Mouse (Mus musculus) lung, embryonic 14.5 days (tissue): Measurements from ENCODE around the gene Rbm45. TPM values are rescaled to one million over a fixed set of nuclear protein-coding genes. Genes with fewer than 3 reads are reported as not detected.

Experiments
- ATAC-seq: fragments of 200-750 bp; cut with Nextera tagmentation; 2 replicates; pipeline ENCODE4 v1.8.0; 2017; ENCODE audit warnings: mild to moderate bottlenecking, moderate TSS enrichment, moderate library complexity; ENCODE audit not compliant: insufficient read depth
- DNase-seq: peaks from one replicate; pipeline ENCODE4 v3.0.0-alpha.2; 2015
- H3K27ac ChIP-seq: fragments of 300-500 bp; sonication (generic); 2 replicates; pipeline ENCODE4 v1.5.1; 2014; ENCODE audit warnings: low read depth, mild to moderate bottlenecking, moderate library complexity
- H3K27me3 ChIP-seq: fragments of 300-500 bp; sonication (generic); 2 replicates; pipeline ENCODE4 v1.6.1; 2014; ENCODE audit warnings: low read length, control low read depth; ENCODE audit not compliant: insufficient read depth
- H3K36me3 ChIP-seq: fragments of 300-500 bp; sonication (generic); 2 replicates; pipeline ENCODE4 v1.6.1; 2014; ENCODE audit warnings: control low read depth; ENCODE audit not compliant: insufficient read depth
- H3K4me1 ChIP-seq: fragments of 300-500 bp; sonication (generic); 2 replicates; pipeline ENCODE4 v1.6.1; 2014; ENCODE audit warnings: antibody characterized with exemption, control low read depth; ENCODE audit not compliant: insufficient read depth
- H3K4me2 ChIP-seq: fragments of 300-500 bp; sonication (generic); 2 replicates; pipeline ENCODE4 v1.6.1; 2014; ENCODE audit warnings: mild to moderate bottlenecking
- H3K4me3 ChIP-seq: fragments of 300-500 bp; sonication (generic); 2 replicates; pipeline ENCODE4 v1.5.1; 2014; ENCODE audit warnings: low read depth, low read length
- H3K9ac ChIP-seq: fragments of 300-500 bp; sonication (generic); 2 replicates; pipeline ENCODE4 v1.6.1; 2014
- H3K9me3 ChIP-seq: fragments of 300-500 bp; sonication (generic); 2 replicates; pipeline ENCODE4 v1.6.1; 2016; ENCODE audit warnings: low read depth, low read length, control low read depth
- CTCF ChIP-seq: IDR thresholded peaks from 2 replicates; pipeline ENCODE4 v1.5.1; 2016; ENCODE audit warnings: antibody characterized with exemption, low read depth
- WGBS: fragments of 180-500 bp; shearing (Covaris S2); extraction: QIAGEN DNeasy Blood & Tissue Kit; methylation state at CpG from one replicate; pipeline ENCODE4 v1.1.7; 2014; 5-methylcytosine and 5-hydroxymethylcytosine counted together
- polyA plus RNA-seq: library from polyadenylated mRNA; unstranded; fragments of >200 nt; fragmentation: Nextera tagmentation; extraction: Ambion mirVana; gene quantifications from 2 replicates; pipeline ENCODE4 v1.2.1, GENCODE M21; 2014

Rbm45 gene
- polyA plus RNA-seq, 1 experiment from 2014 or later, result 15.1 TPM

DNA sequence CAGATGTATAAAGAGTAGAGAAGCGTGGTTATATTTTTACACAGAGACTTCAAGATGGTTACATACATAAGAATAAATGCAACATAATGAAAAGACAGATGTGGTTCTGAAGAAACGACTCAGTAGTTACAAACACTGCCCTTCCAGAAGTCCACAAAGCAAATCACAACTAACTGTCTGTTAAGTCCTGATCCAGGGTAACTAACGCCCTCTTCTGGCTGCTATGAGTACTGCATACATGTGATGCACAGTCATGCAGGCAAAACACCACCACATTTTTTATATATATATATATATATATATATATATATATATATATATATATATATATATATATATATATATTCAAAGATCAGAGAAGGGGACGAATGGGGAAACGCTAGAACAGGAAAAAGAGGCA lies 35.2 kb upstream of the Rbm45 start:
- no peak for ATAC-seq
- DNase-seq, result no peak
- H3K4me2 ChIP-seq, result no peak overlapping the region
- H3K4me3 ChIP-seq, result no peak overlapping the region
- no peak overlapping the region for H3K9ac ChIP-seq
- peaks cover 11% of the 10 kb centered on the region for H3K27me3 ChIP-seq
- peak; percentile 41 for TF ChIP-seq CTCF
- H3K27ac ChIP-seq, result no peak overlapping the region
- no peaks in the 10 kb centered on the region for H3K4me1 ChIP-seq
- WGBS, result 67% methylated on average over 5 of the region's 5 CpGs
- no peaks in the 10 kb centered on the region for H3K36me3 ChIP-seq
- H3K9me3 ChIP-seq, result no peaks in the 10 kb centered on the region

DNA sequence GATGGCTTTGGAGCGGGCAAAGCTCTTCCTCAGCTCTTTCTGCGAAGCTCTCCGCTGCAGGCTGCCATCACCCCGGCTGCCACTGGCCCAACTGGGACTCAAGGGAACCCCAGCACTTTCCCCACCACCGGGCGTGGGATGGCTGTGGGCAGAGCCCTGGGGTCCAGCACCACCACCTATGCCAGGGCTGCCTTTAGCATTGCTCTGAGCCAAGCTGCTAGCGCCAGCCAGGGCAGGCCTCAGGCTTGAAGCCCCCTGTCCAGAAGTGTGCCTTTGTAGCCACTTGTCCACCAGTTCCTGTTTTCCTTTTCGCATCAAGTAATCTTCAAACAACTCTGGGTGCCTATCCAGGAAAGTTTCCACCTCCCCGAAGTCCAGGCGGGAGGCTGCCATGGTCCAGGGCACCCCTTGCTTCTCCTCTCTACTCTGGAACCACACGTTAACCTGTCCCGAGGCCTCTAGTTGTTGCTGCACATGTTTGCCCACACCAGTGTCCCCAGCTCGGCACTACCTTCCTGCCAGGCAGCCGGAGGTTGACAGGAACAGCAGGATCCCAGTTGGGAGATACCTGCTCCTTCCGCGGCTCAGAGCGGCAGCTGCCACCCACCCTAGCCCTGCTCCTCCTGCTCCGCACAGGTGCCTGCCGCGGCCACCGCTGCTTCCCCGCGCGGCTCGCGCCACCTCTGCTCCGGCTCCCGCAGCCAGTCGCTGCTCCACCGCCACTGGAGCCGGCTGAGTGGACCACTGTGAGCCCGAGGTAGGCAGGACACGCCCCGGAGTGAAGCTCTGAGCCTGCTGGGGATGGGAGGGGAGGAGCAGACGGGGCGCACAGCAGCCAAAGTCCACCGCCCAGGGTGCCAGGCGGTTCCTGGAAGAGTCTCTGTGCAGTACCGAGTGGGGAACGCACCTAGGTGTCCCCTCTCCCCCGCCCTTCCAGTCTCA lies 31.3 kb upstream of the Rbm45 start, which contains the start of gene Pde11a:
Pde11a (minus strand) TSS at position 560 of the 942 bp plus-strand sequence.
- peaks cover 11% of the 10 kb centered on the region for H3K27me3 ChIP-seq
- H3K4me2 ChIP-seq, result peak within 1 kb of the TSS; percentile 82
- H3K4me1 ChIP-seq, result no peaks in the 10 kb centered on the region
- peak within 1 kb of the TSS; percentile 41 for H3K9ac ChIP-seq
- ATAC-seq (peak; percentile 71), DNase-seq (peak; percentile 64)
- H3K9me3 ChIP-seq, result no peaks in the 10 kb centered on the region
- no peak for TF ChIP-seq CTCF
- no peaks in the 10 kb centered on the region for H3K36me3 ChIP-seq
- no peak within 1 kb of the TSS for H3K27ac ChIP-seq
- WGBS, result 16% methylated on average over 41 of the region's 41 CpGs
- peak within 1 kb of the TSS; percentile 43 for H3K4me3 ChIP-seq

DNA sequence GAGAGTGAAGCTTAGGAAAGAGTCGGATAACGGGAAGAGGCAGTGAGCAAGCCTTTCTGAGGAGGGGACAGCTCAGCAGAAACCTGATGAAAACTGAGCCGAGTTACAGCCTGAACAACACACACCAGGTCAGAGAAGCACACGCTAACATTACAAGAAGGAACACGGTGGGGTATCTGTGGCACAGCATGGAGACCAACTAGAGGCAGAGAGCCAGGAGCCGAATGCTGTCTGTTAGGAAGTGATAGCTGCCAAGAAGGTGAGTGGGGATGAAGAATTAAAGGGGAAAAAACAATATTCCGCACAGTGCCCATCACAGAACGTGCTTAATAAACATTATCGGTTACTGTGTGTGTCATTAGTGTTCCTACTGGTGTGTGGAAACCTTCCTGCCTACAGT lies 27.6 kb upstream of the Rbm45 start:
- 80% methylated on average over 9 of the region's 9 CpGs for whole genome bisulfite sequencing
- ATAC-seq (no peak), DNase-seq (no peak)
- no peak for TF ChIP-seq CTCF
- no peak overlapping the region for H3K9ac ChIP-seq
- no peaks in the 10 kb centered on the region for H3K9me3 ChIP-seq
- peaks cover 11% of the 10 kb centered on the region for H3K27me3 ChIP-seq
- no peak overlapping the region for H3K27ac ChIP-seq
- no peak overlapping the region for H3K4me3 ChIP-seq
- H3K36me3 ChIP-seq, result no peaks in the 10 kb centered on the region
- H3K4me2 ChIP-seq, result no peak overlapping the region
- no peaks in the 10 kb centered on the region for H3K4me1 ChIP-seq

DNA sequence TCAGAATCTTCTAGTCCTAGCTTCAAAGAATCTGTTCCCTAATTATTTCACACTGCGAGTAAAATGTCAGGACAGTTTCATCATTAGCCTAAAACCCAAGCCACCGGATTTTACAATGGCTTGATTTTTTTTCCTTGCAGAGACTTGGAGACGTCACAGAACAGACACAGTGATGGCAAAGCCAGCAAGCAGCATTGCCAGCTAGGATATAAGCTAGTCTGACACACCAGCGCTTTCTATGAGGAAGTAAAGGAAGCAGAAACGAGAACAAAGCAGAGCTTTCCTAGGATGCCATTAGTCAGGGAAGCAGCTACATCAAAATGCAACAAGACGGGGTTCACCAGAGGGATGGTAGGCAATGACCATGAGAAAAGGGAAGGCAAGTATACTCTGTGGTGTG lies 21.9 kb upstream of the Rbm45 start:
- H3K4me3 ChIP-seq, result no peak overlapping the region
- H3K4me2 ChIP-seq, result no peak overlapping the region
- H3K27ac ChIP-seq, result no peak overlapping the region
- 73% methylated on average over 6 of the region's 6 CpGs for WGBS
- H3K9me3 ChIP-seq, result no peaks in the 10 kb centered on the region
- H3K36me3 ChIP-seq, result no peaks in the 10 kb centered on the region
- no peak overlapping the region for H3K9ac ChIP-seq
- ATAC-seq (no peak), DNase-seq (no peak)
- no peaks in the 10 kb centered on the region for H3K27me3 ChIP-seq
- H3K4me1 ChIP-seq, result no peaks in the 10 kb centered on the region
- TF ChIP-seq CTCF, result no peak

DNA sequence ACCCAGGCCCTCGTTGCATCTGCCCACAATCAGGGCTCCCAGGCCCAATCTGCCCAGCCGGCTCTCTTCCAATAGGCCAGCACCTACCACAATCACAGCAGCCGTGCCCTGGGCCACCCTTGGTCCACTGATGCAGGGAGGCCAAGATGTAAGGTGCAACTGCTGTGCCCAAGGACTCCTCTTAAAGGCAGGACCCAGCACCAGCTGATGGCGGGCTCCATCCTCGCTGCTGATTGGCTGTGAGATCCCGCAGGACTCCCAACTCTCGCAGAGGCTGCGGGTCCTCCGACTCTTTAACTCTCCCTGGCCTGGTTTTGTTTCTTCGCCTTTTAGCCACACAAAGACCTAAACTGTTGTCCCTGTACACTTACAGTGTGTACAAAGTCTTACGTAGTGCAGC lies 9.6 kb upstream of the Rbm45 start, which contains the start of gene Cyct:
Cyct (minus strand) TSS at position 225 of the 400 bp plus-strand sequence.
- H3K4me3 ChIP-seq, result no peak within 1 kb of the TSS
- no peaks in the 10 kb centered on the region for H3K9me3 ChIP-seq
- DNase-seq (no peak), ATAC-seq (no peak)
- TF ChIP-seq CTCF, result no peak
- H3K4me2 ChIP-seq, result no peak within 1 kb of the TSS
- no peak within 1 kb of the TSS for H3K27ac ChIP-seq
- no peak within 1 kb of the TSS for H3K9ac ChIP-seq
- 81% methylated on average over 11 of the region's 11 CpGs for WGBS
- H3K36me3 ChIP-seq, result no peaks in the 10 kb centered on the region
- no peaks in the 10 kb centered on the region for H3K27me3 ChIP-seq
- no peaks in the 10 kb centered on the region for H3K4me1 ChIP-seq

DNA sequence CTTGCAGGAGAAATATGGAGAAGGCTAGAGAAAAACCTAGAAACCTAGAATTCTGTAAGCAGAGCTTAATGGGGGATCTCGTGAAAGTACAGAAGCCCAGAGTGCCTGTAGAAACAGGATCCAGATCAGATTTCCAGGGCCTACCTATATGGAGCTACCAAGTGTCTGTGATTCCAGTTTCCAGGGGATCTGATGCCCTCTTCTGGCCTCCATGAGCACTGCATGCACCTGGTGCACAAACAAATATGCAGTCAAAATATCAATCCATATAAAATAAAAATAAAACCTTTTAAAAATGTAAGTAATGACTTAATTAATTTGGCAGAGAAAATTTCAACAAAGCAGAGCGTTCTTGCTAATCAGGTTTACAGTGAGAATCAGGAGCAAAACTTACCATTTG lies 7.7 kb upstream of the Rbm45 start:
- H3K4me3 ChIP-seq, result no peak overlapping the region
- no peaks in the 10 kb centered on the region for H3K4me1 ChIP-seq
- peak; percentile 49 for DNase-seq
- no peak overlapping the region for H3K9ac ChIP-seq
- ATAC-seq, result no peak
- no peaks in the 10 kb centered on the region for H3K9me3 ChIP-seq
- TF ChIP-seq CTCF, result peak; percentile 58
- 41% methylated on average over 2 of the region's 2 CpGs for WGBS
- H3K36me3 ChIP-seq, result no peaks in the 10 kb centered on the region
- H3K4me2 ChIP-seq, result no peak overlapping the region
- H3K27ac ChIP-seq, result no peak overlapping the region
- no peaks in the 10 kb centered on the region for H3K27me3 ChIP-seq

DNA sequence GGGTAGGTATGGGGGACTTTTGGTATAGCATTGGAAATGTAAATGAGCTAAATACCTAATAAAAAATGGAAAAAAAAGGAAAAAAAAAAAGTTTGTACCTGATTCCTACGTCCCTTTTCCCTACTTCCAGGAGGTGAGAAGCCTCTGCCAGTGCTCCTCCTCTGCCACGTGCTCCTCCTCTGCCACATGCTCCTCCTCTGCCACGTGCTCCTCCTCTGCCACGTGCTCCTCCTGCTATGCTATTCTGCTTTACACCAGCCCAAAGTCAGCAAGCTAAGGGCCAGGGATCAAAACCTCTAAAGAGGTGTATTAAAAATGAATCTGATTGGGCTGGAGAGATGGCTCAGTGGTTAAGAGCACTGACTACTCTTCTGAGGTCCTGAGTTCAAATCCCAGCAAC lies 4.0 kb upstream of the Rbm45 start:
- peaks cover 2% of the 10 kb centered on the region; the same call in 1 of the 2 replicates for H3K4me1 ChIP-seq
- WGBS, result 52% methylated on average over 4 of the region's 4 CpGs
- ATAC-seq, result no peak

More for the DNA sequence above, 4.0 kb upstream of the Rbm45 start:
- H3K27ac ChIP-seq, result no peak overlapping the region
- no peaks in the 10 kb centered on the region for H3K9me3 ChIP-seq
- no peak overlapping the region for H3K4me2 ChIP-seq
- no peak for DNase-seq
- no peak for TF ChIP-seq CTCF
- H3K36me3 ChIP-seq, result no peaks in the 10 kb centered on the region
- no peak overlapping the region for H3K4me3 ChIP-seq
- H3K27me3 ChIP-seq, result no peaks in the 10 kb centered on the region
- no peak overlapping the region for H3K9ac ChIP-seq
